Mouse (Mus musculus): ENCODE measurements around the gene Tssc4. TPM values are rescaled to one million over a fixed set of nuclear protein-coding genes. Genes with fewer than 3 reads are reported as not detected.

Tssc4 gene
- polyA plus RNA-seq, 1 experiment, result 157 TPM

- 84% methylated on average over 1 of the region's 1 CpGs for WGBS
- Histone ChIP-seq H3K27ac (ENCODE audit: control insufficient read depth, insufficient read depth, low read length) (no peak overlapping the region), H3K36me3 (ENCODE audit: control insufficient read depth, insufficient read depth, low read length) (no peaks in the 10 kb centered on the region), H3K4me3 (ENCODE audit: control insufficient read depth, insufficient read depth, low read length) (no peak overlapping the region), H3K4me1 (replicated peaks; ENCODE audit: control insufficient read depth, insufficient read depth, low read length) (no peaks in the 10 kb centered on the region), H3K27me3 (ENCODE audit: control insufficient read depth, insufficient read depth, low read length) (no peaks in the 10 kb centered on the region; the same call in 1 of the 2 replicates)
- DNase-seq, result no peak
- TF ChIP-seq POLR2A (IDR thresholded peaks at IDR 0.05; ENCODE audit: control insufficient read depth, extremely low read depth, insufficient read depth, low read length, poor library complexity), result no peak
- no peak for TF ChIP-seq CTCF (IDR thresholded peaks at IDR 0.05; ENCODE audit: borderline replicate concordance, control insufficient read depth, extremely low read depth, insufficient read depth, low read length, poor library complexity)
Measured at GRCm38 (mm10) chr7:143110803-143111202, 41.8 kb downstream of the Tssc4 start.

GRCm38 (mm10) chr7:143111719-143112118, 42.7 kb downstream of the Tssc4 start:
- DNase-seq, result no peak
- Histone ChIP-seq H3K27ac (ENCODE audit: control insufficient read depth, insufficient read depth, low read length) (no peak overlapping the region), H3K4me1 (replicated peaks; ENCODE audit: control insufficient read depth, insufficient read depth, low read length) (no peaks in the 10 kb centered on the region), H3K4me3 (ENCODE audit: control insufficient read depth, insufficient read depth, low read length) (no peak overlapping the region), H3K27me3 (ENCODE audit: control insufficient read depth, insufficient read depth, low read length) (no peaks in the 10 kb centered on the region; the same call in 1 of the 2 replicates), H3K36me3 (ENCODE audit: control insufficient read depth, insufficient read depth, low read length) (no peaks in the 10 kb centered on the region)
- TF ChIP-seq CTCF (IDR thresholded peaks at IDR 0.05; ENCODE audit: borderline replicate concordance, control insufficient read depth, extremely low read depth, insufficient read depth, low read length, poor library complexity) (no peak), POLR2A (IDR thresholded peaks at IDR 0.05; ENCODE audit: control insufficient read depth, extremely low read depth, insufficient read depth, low read length, poor library complexity) (no peak)
- WGBS, result 82% methylated on average over 4 of the region's 4 CpGs

GRCm38 (mm10) chr7:143112395-143112794, 43.3 kb downstream of the Tssc4 start:
- Histone ChIP-seq H3K27me3 (ENCODE audit: control insufficient read depth, insufficient read depth, low read length) (no peaks in the 10 kb centered on the region; the same call in 1 of the 2 replicates), H3K4me3 (ENCODE audit: control insufficient read depth, insufficient read depth, low read length) (no peak overlapping the region), H3K27ac (ENCODE audit: control insufficient read depth, insufficient read depth, low read length) (no peak overlapping the region), H3K36me3 (ENCODE audit: control insufficient read depth, insufficient read depth, low read length) (no peaks in the 10 kb centered on the region), H3K4me1 (replicated peaks; ENCODE audit: control insufficient read depth, insufficient read depth, low read length) (no peaks in the 10 kb centered on the region)
- DNase-seq, result no peak
- TF ChIP-seq CTCF (IDR thresholded peaks at IDR 0.05; ENCODE audit: borderline replicate concordance, control insufficient read depth, extremely low read depth, insufficient read depth, low read length, poor library complexity), result no peak
- TF ChIP-seq POLR2A (IDR thresholded peaks at IDR 0.05; ENCODE audit: control insufficient read depth, extremely low read depth, insufficient read depth, low read length, poor library complexity), result no peak
- WGBS, result 72% methylated on average over 1 of the region's 1 CpGs

GRCm38 (mm10) chr7:143114773-143115172, 45.7 kb downstream of the Tssc4 start:
- no peak for DNase-seq
- Histone ChIP-seq H3K27me3 (ENCODE audit: control insufficient read depth, insufficient read depth, low read length) (no peaks in the 10 kb centered on the region), H3K4me1 (replicated peaks; ENCODE audit: control insufficient read depth, insufficient read depth, low read length) (peaks cover 10% of the 10 kb centered on the region), H3K4me3 (ENCODE audit: control insufficient read depth, insufficient read depth, low read length) (no peak overlapping the region), H3K27ac (ENCODE audit: control insufficient read depth, insufficient read depth, low read length) (no peak overlapping the region), H3K36me3 (ENCODE audit: control insufficient read depth, insufficient read depth, low read length) (no peaks in the 10 kb centered on the region)
- TF ChIP-seq CTCF (IDR thresholded peaks at IDR 0.05; ENCODE audit: borderline replicate concordance, control insufficient read depth, extremely low read depth, insufficient read depth, low read length, poor library complexity) (no peak), POLR2A (IDR thresholded peaks at IDR 0.05; ENCODE audit: control insufficient read depth, extremely low read depth, insufficient read depth, low read length, poor library complexity) (no peak)

GRCm38 (mm10) chr7:143116521-143116920, 47.5 kb downstream of the Tssc4 start:
- no peak for TF ChIP-seq CTCF (IDR thresholded peaks at IDR 0.05; ENCODE audit: borderline replicate concordance, control insufficient read depth, extremely low read depth, insufficient read depth, low read length, poor library complexity)
- TF ChIP-seq POLR2A (IDR thresholded peaks at IDR 0.05; ENCODE audit: control insufficient read depth, extremely low read depth, insufficient read depth, low read length, poor library complexity), result no peak
- no peaks in the 10 kb centered on the region for H3K36me3 ChIP-seq (ENCODE audit: control insufficient read depth, insufficient read depth, low read length)
- H3K27ac ChIP-seq (ENCODE audit: control insufficient read depth, insufficient read depth, low read length), result no peak overlapping the region
- DNase-seq, result no peak
- H3K4me3 ChIP-seq (ENCODE audit: control insufficient read depth, insufficient read depth, low read length), result no peak overlapping the region
- H3K27me3 ChIP-seq (ENCODE audit: control insufficient read depth, insufficient read depth, low read length), result no peaks in the 10 kb centered on the region
- H3K4me1 ChIP-seq (replicated peaks; ENCODE audit: control insufficient read depth, insufficient read depth, low read length), result peaks cover 25% of the 10 kb centered on the region
- WGBS, result 89% methylated on average over 5 of the region's 5 CpGs

GRCm38 (mm10) chr7:143119407-143119806, 50.4 kb downstream of the Tssc4 start:
- H3K27ac ChIP-seq (ENCODE audit: control insufficient read depth, insufficient read depth, low read length), result no peak overlapping the region
- H3K4me1 ChIP-seq (replicated peaks; ENCODE audit: control insufficient read depth, insufficient read depth, low read length), result peaks cover 34% of the 10 kb centered on the region
- no peak overlapping the region for H3K4me3 ChIP-seq (ENCODE audit: control insufficient read depth, insufficient read depth, low read length)
- TF ChIP-seq POLR2A (IDR thresholded peaks at IDR 0.05; ENCODE audit: control insufficient read depth, extremely low read depth, insufficient read depth, low read length, poor library complexity), result no peak
- TF ChIP-seq CTCF (IDR thresholded peaks at IDR 0.05; ENCODE audit: borderline replicate concordance, control insufficient read depth, extremely low read depth, insufficient read depth, low read length, poor library complexity), result no peak
- 5% methylated on average over 1 of the region's 1 CpGs for WGBS
- H3K36me3 ChIP-seq (ENCODE audit: control insufficient read depth, insufficient read depth, low read length), result no peaks in the 10 kb centered on the region
- no peaks in the 10 kb centered on the region for H3K27me3 ChIP-seq (ENCODE audit: control insufficient read depth, insufficient read depth, low read length)
- no peak for DNase-seq

GRCm38 (mm10) chr7:143119826-143120225, 50.8 kb downstream of the Tssc4 start:
- Histone ChIP-seq H3K27me3 (ENCODE audit: control insufficient read depth, insufficient read depth, low read length) (no peaks in the 10 kb centered on the region), H3K4me1 (replicated peaks; ENCODE audit: control insufficient read depth, insufficient read depth, low read length) (peaks cover 34% of the 10 kb centered on the region), H3K36me3 (ENCODE audit: control insufficient read depth, insufficient read depth, low read length) (no peaks in the 10 kb centered on the region), H3K27ac (ENCODE audit: control insufficient read depth, insufficient read depth, low read length) (no peak overlapping the region), H3K4me3 (ENCODE audit: control insufficient read depth, insufficient read depth, low read length) (no peak overlapping the region)
- WGBS, result 5% methylated on average over 3 of the region's 3 CpGs
- no peak for DNase-seq
- TF ChIP-seq POLR2A (IDR thresholded peaks at IDR 0.05; ENCODE audit: control insufficient read depth, extremely low read depth, insufficient read depth, low read length, poor library complexity) (no peak), CTCF (IDR thresholded peaks at IDR 0.05; ENCODE audit: borderline replicate concordance, control insufficient read depth, extremely low read depth, insufficient read depth, low read length, poor library complexity) (no peak)

Other genes starting within 250 kb of the Tssc4 start
- gene Th, start 138.1 kb upstream of the Tssc4 start, polyA plus RNA-seq (2012; rRNA removed), result 0.55 and 0.59 TPM in 2 replicates
- 1.1 and 1.5 TPM in 2 replicates for gene Ascl2, start 100.0 kb upstream of the Tssc4 start, polyA plus RNA-seq (2012; rRNA removed)
- gene Tspan32, start 64.2 kb upstream of the Tssc4 start, polyA plus RNA-seq (2012; rRNA removed), result 78.8 and 92.3 TPM in 2 replicates
- 249 and 255 TPM in 2 replicates for gene Cd81, start 16.5 kb upstream of the Tssc4 start, polyA plus RNA-seq (2012; rRNA removed)
- gene Trpm5, start 25.4 kb downstream of the Tssc4 start, polyA plus RNA-seq (2012; rRNA removed), result 2.9 and 4.5 TPM in 2 replicates
- 2.3 and 4.6 TPM in 2 replicates for gene Kcnq1, start 37.1 kb downstream of the Tssc4 start, polyA plus RNA-seq (2012; rRNA removed)